Mouse (Mus musculus): ENCODE measurements around the gene Zyg11a.
"Not testable (repeated sequence)": the region's sequence is repeated elsewhere in the genome, so short reads cannot be mapped to it uniquely, and the experiment has no call there.

Zyg11a gene

DNA sequence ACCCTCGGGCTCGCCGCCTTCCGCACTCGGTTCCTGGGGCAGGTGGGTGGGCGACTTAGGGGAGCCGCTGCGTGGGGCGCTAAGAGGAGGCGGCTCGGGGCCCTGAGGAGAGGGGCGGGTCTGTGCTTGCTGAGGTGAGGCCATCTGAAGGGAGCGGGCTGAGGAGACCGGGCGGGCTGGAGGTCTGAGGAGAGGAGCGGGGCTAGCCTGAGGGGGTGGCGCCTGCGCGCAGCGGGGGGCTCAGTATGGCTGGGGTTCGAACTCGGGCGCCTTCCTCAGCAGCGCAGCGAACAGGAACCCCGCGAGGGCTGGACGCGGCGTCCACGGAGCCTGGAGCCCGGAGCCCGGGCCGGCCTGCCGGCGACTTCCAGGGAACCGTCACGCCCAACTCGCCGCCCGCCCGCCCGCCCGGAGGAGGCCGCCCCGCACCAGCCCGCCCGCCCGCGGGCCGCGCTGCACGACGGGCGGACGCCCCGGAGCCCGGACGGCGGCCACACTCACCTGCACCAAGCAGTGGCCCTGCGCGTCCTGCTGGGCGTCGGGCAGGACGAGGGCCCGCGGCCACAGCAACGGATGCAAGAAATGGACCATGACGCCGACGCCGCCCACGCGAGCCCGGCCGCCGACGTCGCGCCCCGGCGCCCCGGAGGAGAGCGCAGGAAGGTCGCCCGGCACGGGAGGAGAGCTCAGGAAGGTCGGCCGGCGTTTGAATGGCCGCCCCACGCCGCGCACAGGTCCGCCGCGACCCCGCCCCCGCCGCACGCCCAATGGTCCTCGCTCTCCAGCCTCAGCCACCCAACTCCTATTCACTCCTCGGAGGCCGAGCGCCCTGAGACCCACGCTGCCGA, at the start of gene Zyg11a:
Gene Zyg11a, minus strand, starts transcription at position 717 of the 848 bp plus-strand sequence.
- no peak for DNase-seq (ENCODE audit: low read depth, low spot score)

- no peak for DNase-seq (ENCODE audit: low read depth, low spot score)
These were observed 47.9 kb upstream of the Zyg11a start for GRCm38 (mm10) chr4:108265774-108266173.

DNA sequence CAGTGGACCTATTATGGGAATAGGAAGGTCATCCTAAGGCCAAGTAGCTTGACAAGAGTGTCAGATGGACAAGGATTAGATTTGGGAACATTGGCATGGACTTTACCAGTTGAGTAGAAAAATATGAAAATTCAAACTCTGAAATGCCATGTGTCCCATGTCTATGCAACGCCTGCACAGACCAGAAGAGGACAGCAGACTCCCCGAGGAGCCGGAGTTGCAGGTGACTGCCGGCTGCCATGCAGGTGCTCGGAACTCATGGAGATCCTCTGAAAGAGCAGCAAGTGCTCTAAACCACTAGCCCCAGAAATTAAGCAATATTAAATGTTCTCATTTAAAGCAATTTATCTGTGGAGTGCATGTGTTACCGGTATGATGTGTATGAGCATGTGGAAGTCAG, 35.5 kb upstream of the Zyg11a start:
- no peak for DNase-seq (ENCODE audit: low read depth, low spot score)

DNA sequence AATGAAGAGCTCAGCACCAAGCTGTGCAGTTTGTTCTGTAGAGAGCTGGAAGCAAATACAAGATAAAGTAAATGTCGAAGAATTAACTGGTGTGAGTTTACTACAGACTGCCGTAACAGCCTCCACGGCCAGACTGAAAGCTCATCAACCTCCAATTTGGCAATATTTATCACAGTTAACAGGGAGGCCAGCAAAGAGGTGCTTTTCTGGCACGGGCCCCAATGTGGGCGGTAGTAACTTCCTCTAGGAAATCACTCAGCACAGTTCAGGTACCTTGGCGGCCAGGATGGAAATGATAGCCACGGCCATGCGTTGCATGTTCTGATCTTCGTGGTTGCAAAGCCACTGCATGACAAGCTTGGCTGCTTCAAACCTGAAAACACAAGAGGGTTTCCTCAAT, 32.7 kb upstream of the Zyg11a start:
- DNase-seq (ENCODE audit: low read depth, low spot score), result no peak

DNA sequence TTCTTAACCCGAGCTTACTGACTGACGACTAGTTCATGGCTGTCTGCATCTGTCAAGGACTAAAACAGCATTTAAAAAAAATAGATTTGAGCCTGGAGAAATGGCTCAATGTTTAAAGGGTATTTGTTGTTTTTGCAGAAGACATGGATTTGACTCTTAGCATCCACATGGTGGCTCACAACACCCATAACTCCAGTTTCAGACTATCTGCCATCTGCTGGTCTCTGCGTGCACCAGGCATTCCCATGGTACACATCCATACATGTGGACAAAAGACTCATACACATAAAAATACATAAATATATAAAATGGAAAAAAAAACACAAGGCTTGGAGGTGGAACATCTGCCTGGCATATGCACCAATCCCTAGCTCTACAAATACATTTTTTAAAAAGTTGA, 31.5 kb upstream of the Zyg11a start:
- no peak for DNase-seq (ENCODE audit: low read depth, low spot score)

- DNase-seq (ENCODE audit: low read depth, low spot score), result no peak
These were observed 15.8 kb upstream of the Zyg11a start for GRCm38 (mm10) chr4:108233654-108234053.

GRCm38 (mm10) chr4:108225341-108225872, 7.6 kb upstream of the Zyg11a start:
- DNase-seq (ENCODE audit: low read depth, low spot score), result no peak

DNA sequence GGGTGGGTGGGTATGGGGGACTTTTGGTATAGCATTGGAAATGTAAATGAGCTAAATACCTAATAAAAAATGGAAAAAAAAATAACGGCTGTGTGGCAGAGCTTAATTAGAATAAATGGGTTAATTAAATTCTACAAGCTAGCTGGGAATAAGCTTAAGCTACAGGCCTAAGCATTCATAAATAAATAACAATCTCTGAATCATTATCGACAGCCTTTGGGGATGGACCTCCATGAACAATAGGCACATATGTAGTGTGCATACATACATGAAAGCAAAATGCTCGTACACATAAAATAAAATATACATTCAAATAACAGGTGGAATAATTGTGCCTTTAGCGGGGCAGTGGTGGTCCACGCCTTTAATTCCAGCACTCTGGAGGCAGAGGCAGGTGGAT, 4.7 kb upstream of the Zyg11a start:
- DNase-seq (ENCODE audit: low read depth, low spot score), result no peak

- DNase-seq (ENCODE audit: low read depth, low spot score), result peak; percentile 13
These were observed 1.2 kb upstream of the Zyg11a start for GRCm38 (mm10) chr4:108219019-108219418.

DNA sequence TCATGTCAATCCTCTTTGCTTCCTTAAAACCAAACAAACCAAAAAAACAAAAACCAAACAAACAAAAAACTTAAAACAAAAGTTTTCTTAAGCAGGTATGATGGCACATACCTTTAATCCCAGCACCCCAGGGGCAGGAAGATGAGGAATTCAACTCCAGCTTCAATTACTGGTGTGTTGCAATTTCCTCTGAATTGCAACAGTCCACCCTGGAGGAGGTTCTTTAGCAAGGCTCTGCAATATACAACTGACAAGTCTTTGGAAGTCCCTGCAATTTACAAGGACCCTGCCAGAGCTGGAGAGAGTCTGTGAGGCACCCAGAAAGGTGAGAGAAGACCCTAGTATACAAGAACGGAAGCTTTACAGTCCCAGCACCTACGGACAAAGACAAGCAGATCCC, 4.8 kb downstream of the Zyg11a start:
- no peak for DNase-seq (ENCODE audit: low read depth, low spot score)

GRCm38 (mm10) chr4:108204629-108205028, 13.2 kb downstream of the Zyg11a start:
- DNase-seq (ENCODE audit: low read depth, low spot score), result no peak

DNA sequence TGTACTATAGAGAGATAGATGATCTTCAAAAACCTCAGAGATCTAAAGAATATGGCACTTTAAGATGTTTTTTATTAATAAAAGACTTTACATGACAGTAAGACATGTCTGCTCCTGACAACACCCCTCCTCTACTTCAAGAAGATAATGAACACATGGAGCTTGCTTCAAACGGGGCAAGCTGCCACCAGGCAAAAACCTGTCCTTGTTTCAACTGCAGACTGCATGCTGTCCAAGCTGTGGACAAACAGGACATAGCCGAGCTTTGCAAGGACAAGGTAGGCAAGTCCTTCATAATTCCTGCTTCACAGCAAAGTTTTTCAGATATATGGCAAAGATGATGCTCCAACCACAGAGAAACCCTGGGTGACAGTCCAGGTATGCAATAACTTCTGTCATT, 18.6 kb downstream of the Zyg11a start:
- no peak for DNase-seq (ENCODE audit: low read depth, low spot score)

DNA sequence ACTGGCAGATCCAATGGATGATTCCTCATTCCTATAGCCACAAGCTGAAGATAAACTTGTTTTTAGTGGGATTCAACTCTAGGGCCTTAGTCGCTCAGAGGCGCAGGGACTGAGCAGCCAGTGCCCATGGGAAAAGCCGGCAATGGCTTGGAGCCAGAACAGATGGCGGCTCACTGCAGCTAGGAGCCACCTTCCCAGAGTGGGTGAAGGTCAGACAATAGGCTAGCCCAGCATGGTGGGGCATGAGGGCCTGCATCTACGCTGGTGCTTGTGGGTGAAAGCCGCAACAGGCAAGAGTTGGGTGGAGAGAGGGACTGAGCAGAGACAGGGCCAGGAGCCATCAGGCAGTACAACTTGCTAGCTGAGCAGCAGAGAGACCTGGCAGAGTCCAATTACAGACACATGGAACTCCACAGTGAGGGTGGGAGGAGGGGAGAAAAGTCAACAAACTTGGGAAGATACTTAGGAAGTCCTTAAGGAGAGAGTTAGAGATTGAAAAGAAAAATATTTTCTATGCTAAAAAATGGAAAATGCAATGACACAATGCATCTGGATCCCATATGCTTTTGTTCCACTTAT, 21.5 kb downstream of the Zyg11a start:
- DNase-seq (ENCODE audit: low read depth, low spot score), result no peak

DNA sequence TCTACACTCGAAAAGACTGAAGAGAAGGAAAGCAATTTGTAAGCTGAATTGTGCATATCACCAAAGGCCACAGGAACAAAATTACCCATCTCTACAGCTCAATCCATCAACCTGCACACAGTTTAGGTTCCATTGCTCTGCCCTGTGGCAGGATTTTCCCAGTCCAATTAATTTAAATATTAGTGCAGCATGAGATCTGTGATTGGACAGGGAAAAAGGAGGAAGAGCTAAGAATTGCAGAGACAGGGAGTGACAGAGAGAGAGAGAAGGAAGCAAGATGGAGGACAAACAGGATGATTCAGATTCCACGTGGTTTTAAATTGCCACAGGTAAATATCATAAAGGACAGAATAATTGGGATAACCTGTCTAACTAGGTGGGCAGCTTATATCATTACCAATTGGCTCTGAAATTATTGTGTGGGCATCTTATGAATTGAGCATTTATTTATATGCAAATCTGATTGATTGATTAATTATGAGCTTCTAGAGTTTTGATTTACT, 25.0 kb downstream of the Zyg11a start:
- DNase-seq (ENCODE audit: low read depth, low spot score), result no peak

GRCm38 (mm10) chr4:108182278-108182677, 35.6 kb downstream of the Zyg11a start:
- DNase-seq (ENCODE audit: low read depth, low spot score), result no peak

DNA sequence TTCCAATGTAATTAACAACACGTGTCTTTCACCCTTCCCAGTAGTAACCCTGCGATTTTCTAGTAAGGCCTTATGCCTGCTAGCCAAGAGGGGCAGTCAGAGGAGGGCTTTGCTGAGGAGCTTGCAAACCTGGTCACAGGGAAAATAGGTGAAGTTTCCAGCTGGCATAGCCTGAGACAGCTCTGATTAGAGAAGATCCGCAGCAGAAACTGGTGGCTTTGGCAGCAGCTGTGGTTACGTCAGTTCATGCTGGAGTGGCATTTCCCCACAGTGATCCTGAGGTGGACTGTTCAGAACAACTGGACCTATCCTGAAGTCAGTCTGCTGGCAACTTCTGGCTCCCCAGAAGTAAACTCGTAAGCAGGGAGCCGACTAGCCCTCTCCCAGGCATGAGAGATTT, 49.8 kb downstream of the Zyg11a start:
- DNase-seq (ENCODE audit: low read depth, low spot score), result no peak

- no peak for DNase-seq (ENCODE audit: low read depth, low spot score)
These were observed 51.0 kb downstream of the Zyg11a start for GRCm38 (mm10) chr4:108166874-108167273.

- peak; percentile 32 for DNase-seq (ENCODE audit: low read depth, low spot score)
These were observed 52.5 kb downstream of the Zyg11a start, which contains the start of gene Echdc2 for GRCm38 (mm10) chr4:108165152-108165895. TSS of gene Echdc2 (plus strand) at chr4:108165437.

DNA sequence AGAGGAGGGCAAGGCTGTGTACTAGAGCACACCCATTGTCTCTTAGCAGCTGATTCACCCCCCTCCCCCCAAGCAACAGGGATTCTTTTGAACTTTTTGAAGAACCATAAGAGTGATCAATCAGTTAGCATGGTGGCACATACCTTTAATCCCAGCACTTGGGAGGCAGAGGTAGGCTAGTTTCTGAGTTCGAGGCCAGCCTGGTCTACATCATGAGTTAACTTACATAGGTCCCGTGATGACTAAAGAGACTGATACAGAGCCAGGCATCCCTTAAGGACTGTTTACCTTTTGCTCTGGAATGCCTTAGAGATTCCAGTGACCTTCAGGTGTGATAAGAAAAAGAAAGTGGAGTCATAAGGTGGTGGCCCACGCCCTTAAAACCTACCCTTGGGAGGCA, 54.6 kb downstream of the Zyg11a start:
- no peak for DNase-seq (ENCODE audit: low read depth, low spot score)

DNA sequence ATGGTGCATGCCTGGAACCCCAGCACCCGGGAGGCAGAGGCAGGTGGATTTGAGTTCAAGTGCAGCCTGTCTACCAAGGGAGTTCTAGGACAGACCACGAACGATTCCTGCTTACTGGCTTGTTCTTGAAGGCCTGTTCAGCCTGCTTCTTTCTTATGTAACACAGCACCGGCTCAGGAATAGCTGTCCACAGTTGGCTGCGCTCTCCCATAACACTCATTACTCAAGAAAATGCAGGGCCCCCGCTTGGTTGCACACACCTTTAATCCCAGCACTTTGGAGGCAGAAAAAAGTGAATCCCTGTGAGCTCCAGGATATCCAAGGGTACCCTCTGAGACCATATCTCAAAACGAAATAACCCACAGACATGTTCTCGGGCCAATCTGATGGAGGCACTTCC, 55.9 kb downstream of the Zyg11a start:
- DNase-seq (ENCODE audit: low read depth, low spot score), result no peak

DNA sequence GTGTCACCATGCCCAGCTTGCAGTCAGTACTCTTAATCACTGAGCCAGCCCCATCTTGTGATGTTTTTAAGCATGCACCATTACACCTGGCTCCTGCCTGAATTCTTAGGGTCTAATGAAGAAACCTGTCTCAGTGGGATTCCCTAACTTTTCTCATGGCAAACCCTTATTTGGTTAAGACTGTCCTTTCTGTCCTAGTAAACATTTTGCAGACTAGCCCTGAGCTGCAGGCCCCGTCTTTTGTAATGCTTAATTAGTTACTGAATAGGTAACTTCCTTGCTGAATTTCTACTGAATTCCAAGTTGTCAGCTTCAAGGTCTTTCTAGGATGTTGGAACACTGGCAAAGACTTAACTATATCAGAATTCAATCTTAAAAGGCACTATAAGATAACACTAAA, 62.7 kb downstream of the Zyg11a start:
- DNase-seq (ENCODE audit: low read depth, low spot score), result not testable (repeated sequence)

GRCm38 (mm10) chr4:108145554-108145953, 72.3 kb downstream of the Zyg11a start:
- DNase-seq (ENCODE audit: low read depth, low spot score), result not testable (repeated sequence)
